Mouse (Mus musculus) cerebellum, postnatal 14 days (tissue): ENCODE measurements around the gene Rbms1.

ENCODE experiments used
- DNase-seq, 2 experiments: peaks; one replicate each; pipeline ENCODE4 v3.0.0; 2021; ENCODE audit warnings: mixed read lengths in 2 of 2

The Rbms1 gene

DNA sequence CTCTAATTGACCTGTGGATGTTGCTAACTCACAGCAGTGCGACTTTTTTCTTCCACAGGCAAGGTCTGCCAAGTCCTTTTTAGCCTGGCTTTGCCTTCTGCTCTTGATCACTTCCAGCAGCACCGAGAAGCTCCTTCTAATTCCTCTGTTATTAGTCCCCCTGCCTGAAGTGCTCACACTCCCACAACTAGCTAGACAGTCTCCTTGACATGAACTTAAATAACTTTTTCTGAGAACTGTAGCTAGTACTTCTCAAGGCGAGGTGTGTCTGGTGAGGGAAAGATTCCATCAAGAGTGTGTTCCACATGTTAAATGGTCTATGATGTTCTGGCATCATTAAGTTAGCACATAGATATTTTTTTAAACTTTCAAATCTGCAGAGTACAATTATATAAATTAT lies 256.1 kb downstream of the Rbms1 start:
- no peak for DNase-seq

DNA sequence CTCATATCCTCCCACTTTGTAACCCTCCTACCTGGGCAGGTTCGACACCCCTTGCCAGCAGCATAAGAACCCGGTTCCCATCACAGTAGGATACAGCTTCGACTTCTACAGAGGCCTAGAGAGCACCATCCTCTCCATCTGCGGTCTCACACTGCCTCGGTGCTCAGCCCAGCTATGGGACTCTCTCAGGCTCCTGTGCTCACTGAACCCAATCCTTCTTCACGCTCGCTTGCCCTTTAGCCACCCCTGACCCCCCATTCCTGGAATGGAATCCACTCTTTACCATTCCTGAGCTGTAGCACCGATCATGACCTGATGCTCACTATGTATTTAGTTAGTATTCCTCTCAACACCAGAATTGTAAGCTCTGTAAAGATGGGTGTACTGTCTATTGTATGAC lies 257.6 kb downstream of the Rbms1 start:
- no peak for DNase-seq

- no peak for DNase-seq
Observed at GRCm38 (mm10) chr2:60703315-60703714, 259.7 kb downstream of the Rbms1 start.

DNA sequence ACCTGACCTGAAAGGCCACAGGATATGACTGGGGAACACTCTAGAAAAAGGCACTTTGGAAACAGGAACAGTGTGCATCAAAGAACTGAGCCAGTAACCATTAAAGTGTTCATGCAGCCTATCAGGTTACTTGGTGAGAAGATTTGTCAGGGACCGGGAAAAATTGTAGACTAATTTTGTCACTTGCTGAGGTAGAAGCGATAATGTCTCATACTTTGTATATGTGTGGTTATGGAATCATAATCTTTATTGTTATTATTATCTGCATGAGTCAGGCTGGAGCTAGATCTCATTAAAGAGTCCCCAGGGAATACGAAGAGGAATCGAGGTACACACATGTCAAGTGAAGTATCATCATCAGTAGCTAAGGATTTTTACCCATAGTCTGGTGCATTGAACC lies 262.0 kb downstream of the Rbms1 start:
- no peak for DNase-seq
